Mouse (Mus musculus): ENCODE measurements at regions not wholly inside any gene's neighbourhood (a gene's known extent, or its start where the extent isn't known, plus 50 kb on each side); places are given as distances from the start of the nearest gene placed in this dataset.

GRCm38 (mm10) chr16:15052389-15052923 lies 146.1 kb downstream of the Efcab1 start:
- no peak overlapping the region for H3K4me2 ChIP-seq (ENCODE audit: low read depth, low read length, severe bottlenecking)
- 18% methylated on average over 7 of the region's 7 CpGs for WGBS
- H3K36me3 ChIP-seq (ENCODE audit: control insufficient read depth, insufficient read depth, low read length): no peaks in the 10 kb centered on the region
- no peaks in the 10 kb centered on the region for H3K9me3 ChIP-seq (ENCODE audit: control insufficient read depth, low read length)
- H3K27me3 ChIP-seq (ENCODE audit: control insufficient read depth, insufficient read depth, low read length): no peaks in the 10 kb centered on the region
- H3K9ac ChIP-seq (ENCODE audit: low read length): no peak overlapping the region
- no peak overlapping the region for H3K27ac ChIP-seq (ENCODE audit: low read depth, low read length)
- ATAC-seq (replicated peaks; ENCODE audit: low FRiP score) (no peak), DNase-seq (ENCODE audit: low spot score) (peak; percentile 49)
- H3K4me1 ChIP-seq (replicated peaks; ENCODE audit: control insufficient read depth, insufficient read depth, low read length): peaks cover 6% of the 10 kb centered on the region; the same call in 1 of the 2 replicates
- H3K4me3 ChIP-seq (ENCODE audit: low read depth, low read length): no peak overlapping the region

- WGBS: under 1% methylated on average over 16 of the region's 16 CpGs
- no peak overlapping the region for H3K9ac ChIP-seq (ENCODE audit: low read length)
- DNase-seq (ENCODE audit: low spot score) (peak; percentile 79), ATAC-seq (replicated peaks; ENCODE audit: low FRiP score) (peak; percentile 83)
- H3K27me3 ChIP-seq (ENCODE audit: control insufficient read depth, insufficient read depth, low read length): no peaks in the 10 kb centered on the region
- peak overlapping the region; percentile 31; the same call in 1 of the 2 replicates for H3K27ac ChIP-seq (ENCODE audit: low read depth, low read length)
- H3K4me2 ChIP-seq (ENCODE audit: low read depth, low read length, severe bottlenecking): peak overlapping the region; percentile 29; the same call in 1 of the 2 replicates
- H3K9me3 ChIP-seq (ENCODE audit: control insufficient read depth, low read length): no peaks in the 10 kb centered on the region
- no peaks in the 10 kb centered on the region for H3K36me3 ChIP-seq (ENCODE audit: control insufficient read depth, insufficient read depth, low read length)
- H3K4me3 ChIP-seq (ENCODE audit: low read depth, low read length): no peak overlapping the region
- peaks cover 6% of the 10 kb centered on the region; the same call in 1 of the 2 replicates for H3K4me1 ChIP-seq (replicated peaks; ENCODE audit: control insufficient read depth, insufficient read depth, low read length)
Observed at GRCm38 (mm10) chr16:15052924-15053793, 146.8 kb downstream of the Efcab1 start.

- Histone ChIP-seq H3K27ac (ENCODE audit: low read depth, low read length) (peak overlapping the region; percentile 31; the same call in 1 of the 2 replicates), H3K9ac (ENCODE audit: low read length) (no peak overlapping the region), H3K4me2 (ENCODE audit: low read depth, low read length, severe bottlenecking) (no peak overlapping the region), H3K9me3 (ENCODE audit: control insufficient read depth, low read length) (no peaks in the 10 kb centered on the region), H3K36me3 (ENCODE audit: control insufficient read depth, insufficient read depth, low read length) (no peaks in the 10 kb centered on the region), H3K4me3 (ENCODE audit: low read depth, low read length) (no peak overlapping the region), H3K4me1 (replicated peaks; ENCODE audit: control insufficient read depth, insufficient read depth, low read length) (peaks cover 6% of the 10 kb centered on the region; the same call in 1 of the 2 replicates), H3K27me3 (ENCODE audit: control insufficient read depth, insufficient read depth, low read length) (no peaks in the 10 kb centered on the region)
- ATAC-seq (replicated peaks; ENCODE audit: low FRiP score) (peak; percentile 40; the same call in 1 of the 2 replicates), DNase-seq (ENCODE audit: low spot score) (no peak)
- 4% methylated on average over 4 of the region's 4 CpGs for WGBS
Observed at GRCm38 (mm10) chr16:15053840-15054239, 147.4 kb downstream of the Efcab1 start.

- no peak overlapping the region for H3K27ac ChIP-seq (ENCODE audit: low read depth, low read length)
- ATAC-seq (replicated peaks; ENCODE audit: low FRiP score) (0 out of 2 replicates have a peak, but pooled peaks have one; percentile 47), DNase-seq (ENCODE audit: low spot score) (no peak)
- WGBS: 27% methylated on average over 5 of the region's 5 CpGs
- H3K27me3 ChIP-seq (ENCODE audit: control insufficient read depth, insufficient read depth, low read length): no peaks in the 10 kb centered on the region
- H3K4me3 ChIP-seq (ENCODE audit: low read depth, low read length): no peak overlapping the region
- H3K4me1 ChIP-seq (replicated peaks; ENCODE audit: control insufficient read depth, insufficient read depth, low read length): peaks cover 6% of the 10 kb centered on the region; the same call in 1 of the 2 replicates
- H3K4me2 ChIP-seq (ENCODE audit: low read depth, low read length, severe bottlenecking): no peak overlapping the region
- no peaks in the 10 kb centered on the region for H3K9me3 ChIP-seq (ENCODE audit: control insufficient read depth, low read length)
- H3K9ac ChIP-seq (ENCODE audit: low read length): no peak overlapping the region
- no peaks in the 10 kb centered on the region for H3K36me3 ChIP-seq (ENCODE audit: control insufficient read depth, insufficient read depth, low read length)
Observed at GRCm38 (mm10) chr16:15054306-15055001, 148.0 kb downstream of the Efcab1 start.

GRCm38 (mm10) chr16:15055697-15056096 lies 149.3 kb downstream of the Efcab1 start:
- no peak for DNase-seq (ENCODE audit: low spot score)
- ATAC-seq (replicated peaks; ENCODE audit: low FRiP score): no peak
- no peaks in the 10 kb centered on the region for H3K27me3 ChIP-seq (ENCODE audit: control insufficient read depth, insufficient read depth, low read length)
- H3K9me3 ChIP-seq (ENCODE audit: control insufficient read depth, low read length): no peaks in the 10 kb centered on the region
- H3K4me1 ChIP-seq (replicated peaks; ENCODE audit: control insufficient read depth, insufficient read depth, low read length): peaks cover 6% of the 10 kb centered on the region; the same call in 1 of the 2 replicates
- H3K4me2 ChIP-seq (ENCODE audit: low read depth, low read length, severe bottlenecking): no peak overlapping the region
- WGBS: 59% methylated on average over 5 of the region's 5 CpGs
- no peak overlapping the region for H3K27ac ChIP-seq (ENCODE audit: low read depth, low read length)
- H3K9ac ChIP-seq (ENCODE audit: low read length): no peak overlapping the region
- no peaks in the 10 kb centered on the region for H3K36me3 ChIP-seq (ENCODE audit: control insufficient read depth, insufficient read depth, low read length)
- H3K4me3 ChIP-seq (ENCODE audit: low read depth, low read length): no peak overlapping the region

GRCm38 (mm10) chr16:15070485-15070960 lies 164.1 kb downstream of the Efcab1 start:
- WGBS: 92% methylated on average over 7 of the region's 7 CpGs
- Histone ChIP-seq H3K4me1 (replicated peaks; ENCODE audit: control insufficient read depth, insufficient read depth, low read length) (no peaks in the 10 kb centered on the region), H3K4me3 (ENCODE audit: low read depth, low read length) (no peak overlapping the region), H3K4me2 (ENCODE audit: low read depth, low read length, severe bottlenecking) (no peak overlapping the region), H3K36me3 (ENCODE audit: control insufficient read depth, insufficient read depth, low read length) (no peaks in the 10 kb centered on the region), H3K27me3 (ENCODE audit: control insufficient read depth, insufficient read depth, low read length) (no peaks in the 10 kb centered on the region), H3K9me3 (ENCODE audit: control insufficient read depth, low read length) (no peaks in the 10 kb centered on the region), H3K27ac (ENCODE audit: low read depth, low read length) (no peak overlapping the region), H3K9ac (ENCODE audit: low read length) (no peak overlapping the region)
- no peak for ATAC-seq (replicated peaks; ENCODE audit: low FRiP score)
- DNase-seq (ENCODE audit: low spot score): no peak

GRCm38 (mm10) chr16:15074407-15074806 lies 168.0 kb downstream of the Efcab1 start:
- Histone ChIP-seq H3K4me1 (replicated peaks; ENCODE audit: control insufficient read depth, insufficient read depth, low read length) (no peaks in the 10 kb centered on the region), H3K27me3 (ENCODE audit: control insufficient read depth, insufficient read depth, low read length) (no peaks in the 10 kb centered on the region), H3K4me2 (ENCODE audit: low read depth, low read length, severe bottlenecking) (no peak overlapping the region), H3K36me3 (ENCODE audit: control insufficient read depth, insufficient read depth, low read length) (no peaks in the 10 kb centered on the region), H3K27ac (ENCODE audit: low read depth, low read length) (no peak overlapping the region), H3K9ac (ENCODE audit: low read length) (no peak overlapping the region), H3K9me3 (ENCODE audit: control insufficient read depth, low read length) (no peaks in the 10 kb centered on the region), H3K4me3 (ENCODE audit: low read depth, low read length) (no peak overlapping the region)
- DNase-seq (ENCODE audit: low spot score) (no peak), ATAC-seq (replicated peaks; ENCODE audit: low FRiP score) (no peak)

GRCm38 (mm10) chr16:15083692-15084091 lies 177.3 kb downstream of the Efcab1 start:
- no peak for ATAC-seq (replicated peaks; ENCODE audit: low FRiP score)
- no peak overlapping the region for H3K4me2 ChIP-seq (ENCODE audit: low read depth, low read length, severe bottlenecking)
- H3K4me3 ChIP-seq (ENCODE audit: low read depth, low read length): no peak overlapping the region
- DNase-seq (ENCODE audit: low spot score): no peak
- H3K4me1 ChIP-seq (replicated peaks; ENCODE audit: control insufficient read depth, insufficient read depth, low read length): peaks cover 3% of the 10 kb centered on the region; the same call in 1 of the 2 replicates
- 0 out of 2 replicates have a peak, but pooled peaks cover 2% of the 10 kb centered on the region for H3K27me3 ChIP-seq (ENCODE audit: control insufficient read depth, insufficient read depth, low read length)
- no peak overlapping the region for H3K9ac ChIP-seq (ENCODE audit: low read length)
- 28% methylated on average over 3 of the region's 3 CpGs for WGBS
- no peaks in the 10 kb centered on the region for H3K36me3 ChIP-seq (ENCODE audit: control insufficient read depth, insufficient read depth, low read length)
- no peaks in the 10 kb centered on the region for H3K9me3 ChIP-seq (ENCODE audit: control insufficient read depth, low read length)
- no peak overlapping the region for H3K27ac ChIP-seq (ENCODE audit: low read depth, low read length)
